Mouse (Mus musculus): ENCODE data around the gene Olfr429. TPM values are rescaled to one million over a fixed set of nuclear protein-coding genes. Genes with fewer than 3 reads are reported as not detected.
"Not testable (repeated sequence)": the region's sequence is repeated elsewhere in the genome, so short reads cannot be mapped to it uniquely, and the experiment has no call there.

Gene Olfr429
- not detected for polyA plus RNA-seq (2021)

GRCm38 (mm10) chr1:174084031-174084430 is at the start of gene Olfr429:
Olfr429 (plus strand) TSS chr1:174084331.
- no peak for TF ChIP-seq CTCF (IDR thresholded peaks at IDR 0.05)
- CTCF ChIA-PET = no interaction called here

GRCm38 (mm10) chr1:174035841-174036240 is 48.3 kb upstream of the Olfr429 start:
- DNase-seq (ENCODE audit: low read depth, low spot score) (no peak), ATAC-seq (no peak)
- H3K27me3 ChIP-seq = no peaks in the 10 kb centered on the region
- no peak for TF ChIP-seq CTCF (IDR thresholded peaks at IDR 0.05)
- ChIA-PET POLR2A (no interaction called here), CTCF (no interaction called here)
- in situ Hi-C loops (cut with MboI; ENCODE audit: low pct_unique_long_range_greater_than_20kb) = no loop called here

More at GRCm38 (mm10) chr1:174084031-174084430, at the start of gene Olfr429:
- ATAC-seq = no peak
- no peak for DNase-seq (ENCODE audit: low read depth, low spot score)
- POLR2A ChIA-PET = no interaction called here
- in situ Hi-C loops (cut with MboI; ENCODE audit: low pct_unique_long_range_greater_than_20kb) = no loop called here
- H3K27me3 ChIP-seq = no peaks in the 10 kb centered on the region

- CTCF ChIA-PET = no interaction called here
- no peaks in the 10 kb centered on the region for H3K27me3 ChIP-seq
- no peak for TF ChIP-seq CTCF (IDR thresholded peaks at IDR 0.05)
- POLR2A ChIA-PET = no interaction called here
- in situ Hi-C loops (cut with MboI; ENCODE audit: low pct_unique_long_range_greater_than_20kb) = no loop called here
- ATAC-seq (no peak), DNase-seq (ENCODE audit: low read depth, low spot score) (no peak)
Observed at GRCm38 (mm10) chr1:174038480-174038879, 45.7 kb upstream of the Olfr429 start.

GRCm38 (mm10) chr1:174040523-174041177 is 43.5 kb upstream of the Olfr429 start, which contains the start of gene Olfr433:
Olfr433 (plus strand) TSS chr1:174040705.
- in situ Hi-C loops (cut with MboI; ENCODE audit: low pct_unique_long_range_greater_than_20kb) = no loop called here
- no peak for TF ChIP-seq CTCF (IDR thresholded peaks at IDR 0.05)
- ChIA-PET POLR2A (interaction anchor here (0.5 kb wide), 1 partner anchor 9 kb away, joined by 7 read pairs; no protein-coding TSS in a partner anchor), CTCF (no interaction called here)
- DNase-seq (ENCODE audit: low read depth, low spot score) (no peak), ATAC-seq (no peak)
- H3K27me3 ChIP-seq = no peaks in the 10 kb centered on the region

- H3K27me3 ChIP-seq; in situ Hi-C loops (cut with MboI; ENCODE audit: low pct_unique_long_range_greater_than_20kb); ATAC-seq; DNase-seq (ENCODE audit: low read depth, low spot score); CTCF ChIA-PET; POLR2A ChIA-PET: not testable (repeated sequence)
Observed at GRCm38 (mm10) chr1:174042091-174042884, 41.8 kb upstream of the Olfr429 start.

- ATAC-seq (no peak), DNase-seq (ENCODE audit: low read depth, low spot score) (no peak)
- POLR2A ChIA-PET = no interaction called here
- CTCF ChIA-PET = no interaction called here
- in situ Hi-C loops (cut with MboI; ENCODE audit: low pct_unique_long_range_greater_than_20kb) = no loop called here
- TF ChIP-seq CTCF (IDR thresholded peaks at IDR 0.05) = no peak
- no peaks in the 10 kb centered on the region for H3K27me3 ChIP-seq
Observed at GRCm38 (mm10) chr1:174044431-174044830, 39.7 kb upstream of the Olfr429 start.

GRCm38 (mm10) chr1:174048227-174048626 is 35.9 kb upstream of the Olfr429 start:
- DNase-seq (ENCODE audit: low read depth, low spot score); CTCF ChIA-PET; ATAC-seq; POLR2A ChIA-PET; in situ Hi-C loops (cut with MboI; ENCODE audit: low pct_unique_long_range_greater_than_20kb); H3K27me3 ChIP-seq: not testable (repeated sequence)

GRCm38 (mm10) chr1:174048893-174049292 is 35.2 kb upstream of the Olfr429 start, which contains the start of gene Olfr432:
Olfr432 (plus strand) TSS chr1:174049205.
- ATAC-seq = no peak
- ChIA-PET CTCF (no interaction called here), POLR2A (no interaction called here)
- in situ Hi-C loops (cut with MboI; ENCODE audit: low pct_unique_long_range_greater_than_20kb) = no loop called here
- DNase-seq (ENCODE audit: low read depth, low spot score) = no peak
- H3K27me3 ChIP-seq = no peaks in the 10 kb centered on the region
- no peak for TF ChIP-seq CTCF (IDR thresholded peaks at IDR 0.05)

GRCm38 (mm10) chr1:174049357-174049756 is 34.8 kb upstream of the Olfr429 start:
- DNase-seq (ENCODE audit: low read depth, low spot score); ATAC-seq; CTCF ChIA-PET; H3K27me3 ChIP-seq; in situ Hi-C loops (cut with MboI; ENCODE audit: low pct_unique_long_range_greater_than_20kb): not testable (repeated sequence)
- POLR2A ChIA-PET = interaction anchor here (0.7 kb wide), 1 partner anchor 9 kb away, joined by 7 read pairs; the partner anchor contains the start of gene Olfr433

GRCm38 (mm10) chr1:174050532-174050931 is 33.6 kb upstream of the Olfr429 start:
- ATAC-seq (no peak), DNase-seq (ENCODE audit: low read depth, low spot score) (no peak)
- ChIA-PET POLR2A (no interaction called here), CTCF (no interaction called here)
- no peaks in the 10 kb centered on the region for H3K27me3 ChIP-seq
- in situ Hi-C loops (cut with MboI; ENCODE audit: low pct_unique_long_range_greater_than_20kb) = no loop called here
- TF ChIP-seq CTCF (IDR thresholded peaks at IDR 0.05) = no peak

GRCm38 (mm10) chr1:174051515-174051914 is 32.6 kb upstream of the Olfr429 start:
- H3K27me3 ChIP-seq = no peaks in the 10 kb centered on the region
- ChIA-PET CTCF (no interaction called here), POLR2A (no interaction called here)
- no peak for TF ChIP-seq CTCF (IDR thresholded peaks at IDR 0.05)
- no peak for DNase-seq (ENCODE audit: low read depth, low spot score)
- in situ Hi-C loops (cut with MboI; ENCODE audit: low pct_unique_long_range_greater_than_20kb) = no loop called here
- no peak for ATAC-seq

Measured in Patski (cell line).